Mouse (Mus musculus) adrenal gland, postnatal 36 days (tissue): Measurements from ENCODE around the gene Spin2d. TPM values are rescaled to one million over a fixed set of nuclear protein-coding genes. Genes with fewer than 3 reads are reported as not detected.
"Not testable (repeated sequence)": the region's sequence is repeated elsewhere in the genome, so short reads cannot be mapped to it uniquely, and the experiment has no call there.

Source experiments
- DNase-seq, 2 experiments: peaks; one replicate each; pipeline ENCODE4 v3.0.0; 2021; ENCODE audit warnings: mixed read lengths in 1 of 2
- long read RNA-seq, 2 experiments: library from polyadenylated mRNA; stranded (forward); transcript quantifications; one replicate each; pipeline ENCODE4 v2.0.0; 2021; ENCODE audit warnings: borderline sequencing depth in 2 of 2
- total RNA-seq, 2 experiments: library from RNA; stranded (reverse); gene quantifications; 2 replicates each; pipeline ENCODE4 v1.2.3; 2021

Gene Spin2d
- total RNA-seq: not detected
- long read RNA-seq, experiment 1: 0 reads
- long read RNA-seq, experiment 2: 0 reads

- not testable (repeated sequence) for DNase-seq
Measured at GRCm38 (mm10) chrX:73176889-73177288, at the start of gene Spin2d. Gene Spin2d (minus strand): TSS chrX:73176989.

GRCm38 (mm10) chrX:73225365-73225764, 48.6 kb upstream of the Spin2d start:
- no peak for DNase-seq

GRCm38 (mm10) chrX:73213819-73214564, 37.2 kb upstream of the Spin2d start, which contains the start of gene Xlr4b:
Gene Xlr4b (plus strand): TSS chrX:73214333.
- not testable (repeated sequence) for DNase-seq

GRCm38 (mm10) chrX:73191934-73192333, 15.1 kb upstream of the Spin2d start, which contains the start of gene Xlr3b:
Gene Xlr3b (plus strand): TSS chrX:73192207.
- peak in 1 of 2 experiments; percentile 19 for DNase-seq

GRCm38 (mm10) chrX:73149350-73149749, 27.4 kb downstream of the Spin2d start, which contains the start of gene DXBay18:
Gene DXBay18 (minus strand): TSS chrX:73149450.
- DNase-seq: not testable (repeated sequence)

GRCm38 (mm10) chrX:73148496-73148895, 28.3 kb downstream of the Spin2d start, which contains the start of gene Xlr5b:
Gene Xlr5b (plus strand): TSS chrX:73148796.
- DNase-seq: not testable (repeated sequence)

GRCm38 (mm10) chrX:73143218-73143618, 33.6 kb downstream of the Spin2d start:
- DNase-seq: not testable (repeated sequence)

Other genes with a start within 250 kb of the Spin2d start
- 1 to 10 TPM; 3.4 TPM for gene Zfp185, start 189.7 kb downstream of the Spin2d start, total RNA-seq
- gene Pnma5, start 139.9 kb downstream of the Spin2d start, total RNA-seq: under 1 TPM; 0.10 to 0.30 TPM
- gene Pnma3, start 112.2 kb downstream of the Spin2d start, total RNA-seq: under 1 TPM; 0.10 to 0.13 TPM
- gene Xlr4a, start 94.5 kb downstream of the Spin2d start, total RNA-seq: 1 to 10 TPM in 1 of 2 experiments, under 1 TPM in 1; 0.53 to 1.2 TPM
- gene Xlr3a, start 79.9 kb downstream of the Spin2d start, total RNA-seq: under 1 TPM; 0.53 to 0.76 TPM
- gene Gm14685, start 59.9 kb downstream of the Spin2d start, total RNA-seq: under 1 TPM in 1 of 2 experiments, not detected in 1; 0.13 TPM
- not detected for gene Xlr5b, start 28.2 kb downstream of the Spin2d start, total RNA-seq
- gene DXBay18, start 27.5 kb downstream of the Spin2d start, total RNA-seq: under 1 TPM in 1 of 2 experiments, not detected in 1; 0.10 TPM
- 10 to 100 TPM in 1 of 2 experiments, 1 to 10 TPM in 1; 5.4 to 10.2 TPM for gene Xlr3b, start 15.2 kb upstream of the Spin2d start, total RNA-seq
- gene Xlr4b, start 37.3 kb upstream of the Spin2d start, total RNA-seq: under 1 TPM in 1 of 2 experiments, not detected in 1; 0.63 TPM
- gene F8a, start 51.3 kb upstream of the Spin2d start, total RNA-seq: 10 to 100 TPM in 1 of 2 experiments, 1 to 10 TPM in 1; 9.0 to 10.1 TPM
- gene Xlr4c, start 66.1 kb upstream of the Spin2d start, total RNA-seq: under 1 TPM in 1 of 2 experiments, not detected in 1; 0.99 TPM
- under 1 TPM in 1 of 2 experiments, not detected in 1; 0.26 TPM for gene Xlr3c, start 88.4 kb upstream of the Spin2d start, total RNA-seq
- gene Xlr5a, start 116.0 kb upstream of the Spin2d start, total RNA-seq: not detected
- gene Xlr5c, start 116.0 kb upstream of the Spin2d start, total RNA-seq: not detected
- not detected for gene Gm45015, start 159.9 kb upstream of the Spin2d start, total RNA-seq
- 10 to 100 TPM; 22.5 to 24.5 TPM for gene Zfp275, start 165.6 kb upstream of the Spin2d start, total RNA-seq
- not detected for gene Gm18336, start 221.7 kb upstream of the Spin2d start, total RNA-seq
- under 1 TPM; 0.43 to 0.60 TPM for gene Zfp92, start 234.1 kb upstream of the Spin2d start, total RNA-seq